ENCODE assay signal across 28 mouse cellular contexts in the genomic region with DNA sequence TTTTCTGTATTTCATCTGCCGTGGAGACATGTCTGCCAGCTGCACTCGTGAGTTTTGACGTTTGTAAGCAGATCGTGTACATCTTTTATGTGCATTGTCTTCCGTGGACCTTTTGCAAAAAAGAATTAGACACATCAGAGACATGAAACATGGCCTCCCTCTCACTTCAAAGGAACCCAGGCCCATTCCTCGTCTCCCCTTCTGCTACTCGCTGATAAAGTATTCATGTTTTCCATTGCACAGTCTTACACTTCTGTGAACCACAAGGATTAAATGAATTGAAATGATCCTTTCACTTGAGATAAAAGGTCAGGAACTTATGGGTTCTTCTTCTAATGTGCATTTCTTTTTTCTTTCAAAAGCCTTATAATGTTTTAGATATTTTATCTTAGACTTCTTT.
A peak's percentile ranks its signal among the peaks of the same experiment; 100 is the strongest.
DNase-seq lines count a peak whose midpoint lies in the region; ATAC-seq and TF ChIP-seq lines count a peak whose summit lies in the region.
"Had no signal": no experiment of that assay in that cellular context is flagged by ENCODE, and none has a peak within 500 bp of the region (broad histone marks: within the 10 kb centered on the region; RNA-seq: fewer than 3 reads in every experiment).

No protein-coding gene starts in this region.

- ATAC-seq in forebrain, embryonic 14.5 days, result no peak
- no peak for ATAC-seq in forebrain, embryonic 16.5 days
- ATAC-seq in midbrain, embryonic 14.5 days (ENCODE audit: low FRiP score, low TSS enrichment), result no peak; the same call in 1 of the 2 replicates
- ATAC-seq in midbrain, postnatal 0 days (ENCODE audit: low FRiP score), result no peak
- peak; percentile 54; the same call in 1 of the 2 replicates for ATAC-seq in midbrain, embryonic 16.5 days
- no peak for ATAC-seq in midbrain, embryonic 11.5 days (ENCODE audit: low FRiP score)
- ATAC-seq: activated CD4-positive, CD25-positive, alpha-beta regulatory T cell, adult 4 months; CD4-positive, CD25-positive, alpha-beta regulatory T cell, adult 4 months; forebrain, embryonic 15.5 days; Patski had no signal

- TF ChIP-seq CTCF in midbrain, postnatal 0 days (IDR thresholded peaks at IDR 0.05), result no peak

- no peak overlapping the region for H3K9ac ChIP-seq in forebrain, embryonic 14.5 days (ENCODE audit: low read length)
- no peak overlapping the region for H3K9ac ChIP-seq in forebrain, embryonic 16.5 days (replicated peaks; ENCODE audit: low read depth, low read length)
- H3K9ac ChIP-seq in midbrain, embryonic 14.5 days (replicated peaks; ENCODE audit: low read length), result no peak overlapping the region
- H3K9ac ChIP-seq in midbrain, postnatal 0 days (replicated peaks; ENCODE audit: low read length, poor library complexity, severe bottlenecking), result no peak overlapping the region
- H3K9ac ChIP-seq in midbrain, embryonic 16.5 days (ENCODE audit: low read depth, low read length), result no peak overlapping the region
- no peak overlapping the region for H3K9ac ChIP-seq in midbrain, embryonic 11.5 days (ENCODE audit: low read length)
- H3K9ac ChIP-seq: embryonic facial prominence, embryonic 13.5 days; embryonic facial prominence, embryonic 15.5 days; forebrain, embryonic 12.5 days; forebrain, embryonic 15.5 days had no signal

- no peak overlapping the region for H3K27ac ChIP-seq in forebrain, embryonic 14.5 days (ENCODE audit: low read depth, low read length)
- no peak overlapping the region for H3K27ac ChIP-seq in forebrain, embryonic 16.5 days (ENCODE audit: low read length)
- H3K27ac ChIP-seq in midbrain, embryonic 14.5 days (replicated peaks; ENCODE audit: low read depth, low read length), result 0 out of 2 replicates have a peak overlapping the region, but pooled peaks have one; percentile 8
- H3K27ac ChIP-seq in midbrain, postnatal 0 days (ENCODE audit: low read depth, low read length), result no peak overlapping the region
- H3K27ac ChIP-seq in midbrain, embryonic 16.5 days (ENCODE audit: low read length), result 0 out of 2 replicates have a peak overlapping the region, but pooled peaks have one; percentile 41
- no peak overlapping the region for H3K27ac ChIP-seq in midbrain, embryonic 11.5 days (ENCODE audit: low read depth, low read length)
- H3K27ac ChIP-seq: embryonic facial prominence, embryonic 13.5 days; embryonic facial prominence, embryonic 15.5 days; forebrain, embryonic 10.5 days; forebrain, embryonic 12.5 days; forebrain, embryonic 15.5 days had no signal

- H3K36me3 ChIP-seq in forebrain, embryonic 14.5 days (ENCODE audit: control insufficient read depth, insufficient read depth, low read length), result no peaks in the 10 kb centered on the region
- no peaks in the 10 kb centered on the region for H3K36me3 ChIP-seq in forebrain, embryonic 16.5 days (ENCODE audit: control insufficient read depth, insufficient read depth)
- H3K36me3 ChIP-seq in midbrain, embryonic 14.5 days (ENCODE audit: control insufficient read depth, insufficient read depth, low read length), result no peaks in the 10 kb centered on the region
- H3K36me3 ChIP-seq in midbrain, postnatal 0 days (ENCODE audit: insufficient read depth, low read length), result no peaks in the 10 kb centered on the region
- no peaks in the 10 kb centered on the region for H3K36me3 ChIP-seq in midbrain, embryonic 16.5 days (ENCODE audit: control insufficient read depth, insufficient read depth, low read length)
- H3K36me3 ChIP-seq in midbrain, embryonic 11.5 days (ENCODE audit: control insufficient read depth, insufficient read depth, low read length), result no peaks in the 10 kb centered on the region
- H3K36me3 ChIP-seq: embryonic facial prominence, embryonic 13.5 days; embryonic facial prominence, embryonic 15.5 days; forebrain, embryonic 10.5 days; forebrain, embryonic 12.5 days; forebrain, embryonic 15.5 days; G1E had no signal

- DNase-seq in forebrain, embryonic 14.5 days (ENCODE audit: low spot score), result peak; percentile 5
- DNase-seq in midbrain, embryonic 14.5 days, result peak; percentile 49
- DNase-seq in midbrain, postnatal 0 days (ENCODE audit: low spot score), result no peak
- no peak for DNase-seq in midbrain, embryonic 11.5 days (ENCODE audit: low spot score, missing footprints)
- DNase-seq: adrenal gland, adult 8-10 months; adrenal gland, postnatal 14 days; adrenal gland, postnatal 36 days; B cell, adult 2 months; cerebellum, adult 11 months; cerebellum, adult 18-20 months; cerebellum, adult 8-10 months; cerebellum, adult 9-11 months; cerebellum, postnatal 14 days; cerebellum, postnatal 36 days; embryo, embryonic 11 days had no signal

- H3K4me1 ChIP-seq in forebrain, embryonic 14.5 days (ENCODE audit: control insufficient read depth, insufficient read depth, low read length), result no peaks in the 10 kb centered on the region
- H3K4me1 ChIP-seq in forebrain, embryonic 16.5 days (replicated peaks; ENCODE audit: control insufficient read depth, insufficient read depth, low read length), result no peaks in the 10 kb centered on the region
- H3K4me1 ChIP-seq in midbrain, embryonic 14.5 days (ENCODE audit: control insufficient read depth, insufficient read depth, low read length), result no peaks in the 10 kb centered on the region
- no peaks in the 10 kb centered on the region for H3K4me1 ChIP-seq in midbrain, postnatal 0 days (ENCODE audit: insufficient read depth, low read length)
- no peaks in the 10 kb centered on the region for H3K4me1 ChIP-seq in midbrain, embryonic 16.5 days (ENCODE audit: control insufficient read depth, insufficient read depth, low read length)
- H3K4me1 ChIP-seq in midbrain, embryonic 11.5 days (ENCODE audit: control insufficient read depth, insufficient read depth, low read length), result no peaks in the 10 kb centered on the region
- H3K4me1 ChIP-seq: embryonic facial prominence, embryonic 13.5 days; embryonic facial prominence, embryonic 15.5 days; forebrain, embryonic 10.5 days; forebrain, embryonic 12.5 days; forebrain, embryonic 15.5 days had no signal

- H3K4me2 ChIP-seq in forebrain, embryonic 14.5 days (ENCODE audit: low read length), result no peak overlapping the region
- H3K4me2 ChIP-seq in forebrain, embryonic 16.5 days (ENCODE audit: low read length), result no peak overlapping the region
- no peak overlapping the region for H3K4me2 ChIP-seq in midbrain, embryonic 14.5 days (ENCODE audit: low read length)
- no peak overlapping the region for H3K4me2 ChIP-seq in midbrain, postnatal 0 days (ENCODE audit: low read depth, low read length, poor library complexity, severe bottlenecking)
- H3K4me2 ChIP-seq in midbrain, embryonic 16.5 days (ENCODE audit: low read length), result no peak overlapping the region; the same call in 1 of the 2 replicates
- H3K4me2 ChIP-seq in midbrain, embryonic 11.5 days, result no peak overlapping the region
- H3K4me2 ChIP-seq: embryonic facial prominence, embryonic 13.5 days; embryonic facial prominence, embryonic 15.5 days; forebrain, embryonic 12.5 days; forebrain, embryonic 15.5 days had no signal

- H3K27me3 ChIP-seq in forebrain, embryonic 14.5 days (replicated peaks; ENCODE audit: control insufficient read depth, insufficient read depth, low read length), result no peaks in the 10 kb centered on the region
- no peaks in the 10 kb centered on the region for H3K27me3 ChIP-seq in forebrain, embryonic 16.5 days (replicated peaks; ENCODE audit: control insufficient read depth, insufficient read depth, low read length)
- H3K27me3 ChIP-seq in midbrain, embryonic 14.5 days (ENCODE audit: control insufficient read depth, insufficient read depth, low read length), result no peaks in the 10 kb centered on the region
- no peaks in the 10 kb centered on the region for H3K27me3 ChIP-seq in midbrain, postnatal 0 days (ENCODE audit: insufficient read depth, low read length)
- no peaks in the 10 kb centered on the region for H3K27me3 ChIP-seq in midbrain, embryonic 16.5 days (ENCODE audit: control insufficient read depth, insufficient read depth, low read depth, low read length)
- no peaks in the 10 kb centered on the region for H3K27me3 ChIP-seq in midbrain, embryonic 11.5 days (ENCODE audit: control insufficient read depth, insufficient read depth, low read length)
- H3K27me3 ChIP-seq: CH12.LX; embryonic facial prominence, embryonic 13.5 days; embryonic facial prominence, embryonic 15.5 days; forebrain, embryonic 12.5 days; forebrain, embryonic 15.5 days had no signal

- no peak overlapping the region for H3K4me3 ChIP-seq in forebrain, embryonic 14.5 days (ENCODE audit: low read depth, low read length)
- no peak overlapping the region for H3K4me3 ChIP-seq in forebrain, embryonic 16.5 days (replicated peaks; ENCODE audit: low read length)
- no peak overlapping the region for H3K4me3 ChIP-seq in midbrain, embryonic 14.5 days (replicated peaks; ENCODE audit: low read depth, low read length)
- H3K4me3 ChIP-seq in midbrain, postnatal 0 days (ENCODE audit: low read depth, low read length), result no peak overlapping the region
- H3K4me3 ChIP-seq in midbrain, embryonic 16.5 days (ENCODE audit: low read depth, low read length), result no peak overlapping the region
- no peak overlapping the region for H3K4me3 ChIP-seq in midbrain, embryonic 11.5 days (ENCODE audit: low read depth, low read length)
- H3K4me3 ChIP-seq: embryonic facial prominence, embryonic 13.5 days; embryonic facial prominence, embryonic 15.5 days; erythroblast, embryonic 14.5 days; forebrain, embryonic 10.5 days; forebrain, embryonic 12.5 days; forebrain, embryonic 15.5 days had no signal

- no peaks in the 10 kb centered on the region for H3K9me3 ChIP-seq in forebrain, embryonic 14.5 days (replicated peaks; ENCODE audit: control insufficient read depth, low read length)
- H3K9me3 ChIP-seq in forebrain, embryonic 16.5 days (ENCODE audit: control insufficient read depth, low read length), result no peaks in the 10 kb centered on the region
- H3K9me3 ChIP-seq in midbrain, embryonic 14.5 days (ENCODE audit: control insufficient read depth, low read length), result no peaks in the 10 kb centered on the region
- H3K9me3 ChIP-seq in midbrain, postnatal 0 days (ENCODE audit: low read length), result no peaks in the 10 kb centered on the region
- H3K9me3 ChIP-seq in midbrain, embryonic 16.5 days (replicated peaks; ENCODE audit: control insufficient read depth, low read length, poor library complexity, severe bottlenecking), result no peaks in the 10 kb centered on the region
- H3K9me3 ChIP-seq in midbrain, embryonic 11.5 days (ENCODE audit: control insufficient read depth, low read length), result no peaks in the 10 kb centered on the region
- H3K9me3 ChIP-seq: embryonic facial prominence, embryonic 13.5 days; embryonic facial prominence, embryonic 15.5 days; forebrain, embryonic 10.5 days; forebrain, embryonic 12.5 days; forebrain, embryonic 15.5 days; G1E had no signal

- whole genome bisulfite sequencing in forebrain, embryonic 14.5 days, result 74% methylated on average over 7 of the region's 7 CpGs
- WGBS in forebrain, embryonic 16.5 days, result 55% methylated on average over 7 of the region's 7 CpGs
- 44% methylated on average over 7 of the region's 7 CpGs for WGBS in midbrain, embryonic 14.5 days
- 29% methylated on average over 7 of the region's 7 CpGs for WGBS in midbrain, postnatal 0 days
- 33% methylated on average over 7 of the region's 7 CpGs for WGBS in midbrain, embryonic 16.5 days
- WGBS in midbrain, embryonic 11.5 days, result 65% methylated on average over 7 of the region's 7 CpGs

Comparison
In these comparisons a context has a peak if more than half of its experiments do, and no peak if none do; other contexts are left out.
1. DNase-seq: peak in forebrain, embryonic 14.5 days (single experiment) and midbrain, embryonic 14.5 days (single experiment); none in midbrain, postnatal 0 days (single experiment) and midbrain, embryonic 11.5 days (single experiment).
2. H3K27ac ChIP-seq: peak in midbrain, embryonic 14.5 days (single experiment) and midbrain, embryonic 16.5 days (single experiment); none in forebrain, embryonic 14.5 days (single experiment), forebrain, embryonic 16.5 days (single experiment), midbrain, postnatal 0 days (single experiment) and midbrain, embryonic 11.5 days (single experiment).